Mouse (Mus musculus) G1E (cell line): ENCODE measurements around the gene Acad12.
"Not testable (repeated sequence)": the region's sequence is repeated elsewhere in the genome, so short reads cannot be mapped to it uniquely, and the experiment has no call there.

Experiments used
- CTCF ChIP-seq: IDR thresholded peaks from 2 replicates; pipeline ENCODE4 v1.5.1; 2012; ENCODE audit warnings: low read depth, low read length, inconsistent platforms, mixed read lengths
- GATA1 ChIP-seq: IDR thresholded peaks from 2 replicates; pipeline ENCODE4 v1.6.1; 2012; ENCODE audit warnings: borderline replicate concordance, low read length, inconsistent platforms, mixed read lengths
- GATA2 ChIP-seq: IDR thresholded peaks from 2 replicates; pipeline ENCODE4 v1.6.1; 2012; ENCODE audit warnings: low read depth, low read length, inconsistent platforms, borderline replicate concordance
- POLR2AphosphoS5 ChIP-seq: IDR thresholded peaks from 2 replicates; pipeline ENCODE4 v1.6.1; 2012; ENCODE audit warnings: low read depth, low read length, inconsistent platforms; ENCODE audit not compliant: insufficient replicate concordance
- TAL1 ChIP-seq: conservative IDR thresholded peaks from 2 replicates; pipeline ENCODE4 v1.6.1; 2012; ENCODE audit warnings: low read depth, low read length, inconsistent platforms, mixed read lengths

DNA sequence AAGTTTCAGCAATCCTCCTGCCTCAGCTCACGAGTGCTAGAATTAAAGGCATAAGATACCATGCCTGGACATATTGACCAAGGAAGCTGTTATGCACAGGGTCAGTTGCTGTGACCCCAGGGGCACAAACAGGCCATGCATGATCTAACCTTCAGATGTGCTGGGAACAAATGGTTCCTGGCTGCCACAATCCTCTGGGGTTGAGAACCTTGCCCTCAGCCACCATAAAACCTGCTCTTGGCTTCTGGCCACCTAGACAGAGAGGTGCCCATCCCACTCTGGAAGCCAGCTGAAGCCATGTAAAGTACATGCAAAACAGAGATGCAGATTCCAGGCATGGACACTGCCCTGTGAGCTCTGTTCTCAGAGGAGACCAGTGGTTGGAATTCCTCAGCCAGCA lies 14.9 kb downstream of the Acad12 start:
- not testable (repeated sequence) for TF ChIP-seq GATA1, CTCF, POLR2AphosphoS5, TAL1, GATA2
